Mouse (Mus musculus) MEL (cell line): ENCODE measurements around the gene Rasip1. TPM values are rescaled to one million over a fixed set of nuclear protein-coding genes. Genes with fewer than 3 reads are reported as not detected.

Experiments used
- DNase-seq: peaks from one replicate; pipeline ENCODE4 v3.0.0; 2011; ENCODE audit warnings: low read depth, low spot score
- H3K27ac ChIP-seq: 2 replicates; pipeline ENCODE4 v1.5.1; 2012; ENCODE audit warnings: low read depth, mild to moderate bottlenecking, control low read depth, low read length, moderate library complexity; ENCODE audit not compliant: control insufficient read depth
- H3K27me3 ChIP-seq, 2 experiments: fragments of 150-350 bp in 1 of 2; sonication (generic) in 1 of 2; 2 replicates each; pipeline ENCODE4 v1.6.1; 2012; ENCODE audit warnings: low read length in 2 of 2, mild to moderate bottlenecking in 2 of 2, improper control_type of control experiment in 1 of 2, moderate library complexity in 1 of 2; ENCODE audit not compliant: insufficient read depth in 2 of 2, control insufficient read depth in 1 of 2
- H3K36me3 ChIP-seq, 2 experiments: 2 replicates each; pipeline ENCODE4 v1.6.1; 2012 to 2014; ENCODE audit warnings: low read length in 2 of 2, improper control_type of control experiment in 1 of 2, inconsistent platforms in 1 of 2, mild to moderate bottlenecking in 1 of 2; ENCODE audit not compliant: insufficient read depth in 2 of 2, control insufficient read depth in 1 of 2
- H3K4me1 ChIP-seq, 2 experiments: fragments of 150-350 bp in 1 of 2; sonication (generic) in 1 of 2; 2 replicates each; pipeline ENCODE4 v1.6.1; 2012; ENCODE audit warnings: low read length in 2 of 2, improper control_type of control experiment in 1 of 2, mild to moderate bottlenecking in 1 of 2; ENCODE audit not compliant: insufficient read depth in 2 of 2, control insufficient read depth in 1 of 2
- H3K4me3 ChIP-seq, 2 experiments: fragments of 150-350 bp in 1 of 2; sonication (generic) in 1 of 2; 2 replicates each; pipeline ENCODE4 v1.5.1; 2012; ENCODE audit warnings: low read depth in 2 of 2, low read length in 2 of 2, mild to moderate bottlenecking in 2 of 2, moderate library complexity in 2 of 2, control low read depth in 1 of 2, improper control_type of control experiment in 1 of 2; ENCODE audit not compliant: control insufficient read depth in 1 of 2, insufficient read depth in 1 of 2
- H3K79me2 ChIP-seq: 2 replicates; pipeline ENCODE4 v1.6.1; 2012; ENCODE audit warnings: mild to moderate bottlenecking, low read length, moderate library complexity; ENCODE audit not compliant: control insufficient read depth, poor library complexity, insufficient read depth
- H3K9ac ChIP-seq: 2 replicates; pipeline ENCODE4 v1.6.1; 2012; ENCODE audit warnings: low read depth, mild to moderate bottlenecking, control low read depth, low read length, moderate library complexity; ENCODE audit not compliant: control insufficient read depth, poor library complexity, severe bottlenecking
- H3K9me3 ChIP-seq: fragments of 150-350 bp; sonication (generic); replicated peaks from 2 replicates; pipeline ENCODE4 v1.6.1; 2012; ENCODE audit warnings: mild to moderate bottlenecking, low read length, improper control_type of control experiment, moderate library complexity; ENCODE audit not compliant: insufficient read depth
- BHLHE40 ChIP-seq: IDR thresholded peaks from 2 replicates; pipeline ENCODE4 v1.6.1; 2012; ENCODE audit warnings: low read depth, mild to moderate bottlenecking, inconsistent platforms, low read length, improper control_type of control experiment, borderline replicate concordance
- CHD1 ChIP-seq: IDR thresholded peaks from 2 replicates; pipeline ENCODE4 v1.6.1; 2012; ENCODE audit warnings: low read depth, mild to moderate bottlenecking, inconsistent platforms, low read length, improper control_type of control experiment
- CHD2 ChIP-seq: IDR thresholded peaks from 2 replicates; pipeline ENCODE4 v1.6.1; 2011; ENCODE audit warnings: low read length, improper control_type of control experiment
- CTCF ChIP-seq, 3 experiments: IDR thresholded peaks in 2 of 3; conservative IDR thresholded peaks in 1 of 3; 2 replicates each; pipeline ENCODE4 v1.5.1; 2011 to 2012; ENCODE audit warnings: low read length in 3 of 3, low read depth in 2 of 3, mild to moderate bottlenecking in 2 of 3, improper control_type of control experiment in 1 of 3, inconsistent platforms in 1 of 3, mixed read lengths in 1 of 3, moderate library complexity in 1 of 3; ENCODE audit not compliant: control insufficient read depth in 1 of 3, insufficient read depth in 1 of 3, poor library complexity in 1 of 3, severe bottlenecking in 1 of 3
- E2F4 ChIP-seq: IDR thresholded peaks from 2 replicates; pipeline ENCODE4 v1.6.1; 2011; ENCODE audit warnings: low read depth, low read length, improper control_type of control experiment, borderline replicate concordance
- ELF1 ChIP-seq: IDR thresholded peaks from 2 replicates; pipeline ENCODE4 v1.6.1; 2014; ENCODE audit warnings: low read depth, mild to moderate bottlenecking, inconsistent platforms, low read length, improper control_type of control experiment, moderate library complexity
- EP300 ChIP-seq, 2 experiments: IDR thresholded peaks; 2 replicates each; pipeline ENCODE4 v1.6.1; 2011; ENCODE audit warnings: improper control_type of control experiment in 2 of 2, low read length in 2 of 2, low read depth in 1 of 2, mild to moderate bottlenecking in 1 of 2
- ETS1 ChIP-seq: IDR thresholded peaks from 2 replicates; pipeline ENCODE4 v1.6.1; 2012; ENCODE audit warnings: low read depth, mild to moderate bottlenecking, inconsistent platforms, low read length, improper control_type of control experiment, moderate library complexity
- GABPA ChIP-seq: IDR thresholded peaks from 2 replicates; pipeline ENCODE4 v1.6.1; 2012; ENCODE audit warnings: low read depth, mild to moderate bottlenecking, inconsistent platforms, low read length, improper control_type of control experiment, moderate library complexity
- MAFK ChIP-seq: IDR thresholded peaks from 2 replicates; pipeline ENCODE4 v1.6.1; 2011; ENCODE audit warnings: low read depth, mild to moderate bottlenecking, low read length, improper control_type of control experiment, borderline replicate concordance
- MAZ ChIP-seq: IDR thresholded peaks from 2 replicates; pipeline ENCODE4 v1.6.1; 2012; ENCODE audit warnings: low read depth, mild to moderate bottlenecking, inconsistent platforms, low read length, improper control_type of control experiment
- MEF2A ChIP-seq: IDR thresholded peaks from 2 replicates; pipeline ENCODE4 v1.6.1; 2014; ENCODE audit warnings: low read depth, mild to moderate bottlenecking, inconsistent platforms, low read length, improper control_type of control experiment; ENCODE audit not compliant: poor library complexity, insufficient replicate concordance, severe bottlenecking; ENCODE audit errors: extremely low read depth
- MYB ChIP-seq: IDR thresholded peaks from 2 replicates; pipeline ENCODE4 v1.6.1; 2011; ENCODE audit warnings: mild to moderate bottlenecking, low read depth, low read length, improper control_type of control experiment
- MYC ChIP-seq: IDR thresholded peaks from 2 replicates; pipeline ENCODE4 v1.6.1; 2011; ENCODE audit warnings: low read depth, mild to moderate bottlenecking, low read length, improper control_type of control experiment, moderate library complexity
- NRF1 ChIP-seq: IDR thresholded peaks from 2 replicates; pipeline ENCODE4 v1.6.1; 2014; ENCODE audit warnings: low read depth, mild to moderate bottlenecking, inconsistent platforms, low read length, improper control_type of control experiment, moderate library complexity; ENCODE audit not compliant: poor library complexity, insufficient read depth, severe bottlenecking
- POLR2A ChIP-seq, 2 experiments: IDR thresholded peaks; 2 replicates each; pipeline ENCODE4 v1.6.1; 2011 to 2012; ENCODE audit warnings: low read length in 2 of 2, mild to moderate bottlenecking in 2 of 2, control low read depth in 1 of 2, improper control_type of control experiment in 1 of 2, low read depth in 1 of 2, moderate library complexity in 1 of 2; ENCODE audit not compliant: control insufficient read depth in 1 of 2, insufficient read depth in 1 of 2, poor library complexity in 1 of 2
- POLR2AphosphoS5 ChIP-seq: IDR thresholded peaks from 2 replicates; pipeline ENCODE4 v1.6.1; 2012; ENCODE audit warnings: low read depth, borderline replicate concordance, mild to moderate bottlenecking, inconsistent platforms, low read length, moderate library complexity, mixed read lengths
- SIN3A ChIP-seq: IDR thresholded peaks from 2 replicates; pipeline ENCODE4 v1.6.1; 2012; ENCODE audit warnings: low read length, improper control_type of control experiment, inconsistent platforms
- TAL1 ChIP-seq: IDR thresholded peaks from 2 replicates; pipeline ENCODE4 v1.6.1; 2012; ENCODE audit warnings: mild to moderate bottlenecking, inconsistent platforms, low read length, moderate library complexity, mixed read lengths
- TBP ChIP-seq: IDR thresholded peaks from 2 replicates; pipeline ENCODE4 v1.8.0; 2011; ENCODE audit warnings: low read depth, low read length, improper control_type of control experiment
- TCF12 ChIP-seq: IDR thresholded peaks from 2 replicates; pipeline ENCODE4 v1.6.1; 2014; ENCODE audit warnings: low read depth, mild to moderate bottlenecking, inconsistent platforms, low read length, improper control_type of control experiment, moderate library complexity
- USF1 ChIP-seq: IDR thresholded peaks from 2 replicates; pipeline ENCODE4 v1.6.1; 2014; ENCODE audit warnings: low read depth, mild to moderate bottlenecking, inconsistent platforms, low read length, improper control_type of control experiment, moderate library complexity
- USF2 ChIP-seq, 2 experiments: IDR thresholded peaks; 2 replicates each; pipeline ENCODE4 v1.6.1; 2011 to 2012; ENCODE audit warnings: improper control_type of control experiment in 2 of 2, low read length in 2 of 2, borderline replicate concordance in 1 of 2, inconsistent platforms in 1 of 2, low read depth in 1 of 2, mild to moderate bottlenecking in 1 of 2; ENCODE audit not compliant: insufficient read depth in 1 of 2
- ZC3H11A ChIP-seq: IDR thresholded peaks from 2 replicates; pipeline ENCODE4 v1.6.1; 2012; ENCODE audit warnings: low read depth, mild to moderate bottlenecking, inconsistent platforms, low read length, improper control_type of control experiment
- ZKSCAN1 ChIP-seq: IDR thresholded peaks from 2 replicates; pipeline ENCODE4 v1.6.1; 2012; ENCODE audit warnings: low read depth, mild to moderate bottlenecking, inconsistent platforms, low read length, improper control_type of control experiment, moderate library complexity
- ZMIZ1 ChIP-seq: IDR thresholded peaks from 2 replicates; pipeline ENCODE4 v1.6.1; 2012; ENCODE audit warnings: low read depth, mild to moderate bottlenecking, inconsistent platforms, low read length, improper control_type of control experiment, moderate library complexity
- ZNF384 ChIP-seq: IDR thresholded peaks from 2 replicates; pipeline ENCODE4 v1.6.1; 2012; ENCODE audit warnings: low read depth, mild to moderate bottlenecking, inconsistent platforms, low read length, improper control_type of control experiment
- polyA plus RNA-seq, 2 experiments: library from polyadenylated mRNA; stranded (reverse) in 1 of 2; unstranded in 1 of 2; fragments of >175 nt in 1 of 2; fragments of >200 nt in 1 of 2; gene quantifications; 2 replicates each; pipeline versions ENCODE4 v1.2.1 to v1.2.4; 2012; ENCODE audit warnings: low replicate concordance in 2 of 2, low read depth in 1 of 2; ENCODE audit not compliant: insufficient read length in 2 of 2, insufficient read depth in 1 of 2, missing spikeins in 1 of 2
- total RNA-seq: library from RNA; depleted of rRNA; stranded (reverse); fragments of 300-350 nt; gene quantifications from 2 replicates; pipeline ENCODE4 v1.2.3, GENCODE M21; 2012

The Rasip1 gene
- total and polyA plus RNA-seq, 3 experiments = 0.65 to 1.1 TPM; not detected in 1

GRCm38 (mm10) chr7:45679966-45680621 is 52.8 kb downstream of the Rasip1 start:
- H3K4me1 ChIP-seq = peaks cover 13 to 20% of the 10 kb centered on the region in 2 experiments
- H3K9ac ChIP-seq = no peak overlapping the region
- no peak overlapping the region for H3K27ac ChIP-seq
- no peaks in the 10 kb centered on the region for H3K79me2 ChIP-seq
- no peak for TF ChIP-seq MYC
- no peak for TF ChIP-seq MAZ
- no peak for TF ChIP-seq E2F4
- no peak for TF ChIP-seq MAFK
- no peak for TF ChIP-seq ZKSCAN1
- TF ChIP-seq ELF1 = no peak
- TF ChIP-seq GABPA = no peak
- no peak for TF ChIP-seq USF1
- TF ChIP-seq USF2 (IDR thresholded peaks at IDR 0.05; ENCODE audit: borderline replicate concordance in 1 of 2, insufficient read depth in 1 of 2, low read depth in 1 of 2, low read length in 2 of 2) = no peak
- TF ChIP-seq ZNF384 = no peak
- no peak for TF ChIP-seq CHD1
- TF ChIP-seq BHLHE40 = no peak
- TF ChIP-seq ETS1 = no peak
- TF ChIP-seq SIN3A = no peak
- no peak for TF ChIP-seq TCF12
- TF ChIP-seq TAL1 = no peak
- no peak for TF ChIP-seq ZMIZ1
- TF ChIP-seq POLR2AphosphoS5 = no peak
- DNase-seq = no peak
- no peaks in the 10 kb centered on the region for H3K9me3 ChIP-seq
- peaks cover 0 to 17% of the 10 kb centered on the region in 2 experiments; a peak in 2 of 4 replicates for H3K36me3 ChIP-seq
- peaks cover 0 to 1% of the 10 kb centered on the region in 2 experiments; a peak in 2 of 4 replicates for H3K27me3 ChIP-seq
- no peak overlapping the region for H3K4me3 ChIP-seq

- no peaks in the 10 kb centered on the region for H3K79me2 ChIP-seq
- H3K27me3 ChIP-seq = no peaks in the 10 kb centered on the region; a peak in 1 of 4 replicates
- peak overlapping the region; percentile 29 for H3K9ac ChIP-seq
- no peaks in the 10 kb centered on the region for H3K9me3 ChIP-seq
- peaks cover 13 to 20% of the 10 kb centered on the region in 2 experiments for H3K4me1 ChIP-seq
- H3K4me3 ChIP-seq = peak overlapping the region; percentile 10 to 55; a peak in 2 of 4 replicates
- peak overlapping the region; percentile 3; the same call in 1 of the 2 replicates for H3K27ac ChIP-seq
- DNase-seq = peak; percentile 77
- peaks cover 0 to 17% of the 10 kb centered on the region in 2 experiments; a peak in 2 of 4 replicates for H3K36me3 ChIP-seq
- no peak for TF ChIP-seq MYB
- TF ChIP-seq POLR2A (IDR thresholded peaks at IDR 0.05; ENCODE audit: control insufficient read depth in 1 of 2, insufficient read depth in 1 of 2, low read depth in 1 of 2, low read length in 2 of 2, poor library complexity in 1 of 2) = no peak
- TF ChIP-seq USF2 (IDR thresholded peaks at IDR 0.05; ENCODE audit: borderline replicate concordance in 1 of 2, insufficient read depth in 1 of 2, low read depth in 1 of 2, low read length in 2 of 2) = no peak
- TF ChIP-seq NRF1 = no peak
- peak; percentile 31; the same call in 1 of the 2 replicates for TF ChIP-seq TAL1
- TF ChIP-seq CTCF (IDR thresholded peaks at IDR 0.05 in 2 of 3, conservative IDR thresholded peaks at IDR 0.05 in 1 of 3; ENCODE audit: control insufficient read depth in 1 of 3, insufficient read depth in 1 of 3, low read depth in 2 of 3, low read length in 3 of 3, poor library complexity in 1 of 3, severe bottlenecking in 1 of 3) = no peak
- TF ChIP-seq SIN3A = peak; percentile 33; the same call in 1 of the 2 replicates
- peak in 1 of 2 experiments; percentile 52; a peak in 2 of 4 replicates for TF ChIP-seq EP300 (IDR thresholded peaks at IDR 0.05; ENCODE audit: low read depth in 1 of 2, low read length in 2 of 2)
- peak; percentile 68; the same call in 1 of the 2 replicates for TF ChIP-seq ETS1
- no peak for TF ChIP-seq MAFK
- TF ChIP-seq ZC3H11A = no peak
- TF ChIP-seq CHD2 = no peak
- TF ChIP-seq MEF2A = no peak
- TF ChIP-seq MYC = peak; percentile 71; the same call in 1 of the 2 replicates
- TF ChIP-seq USF1 = 0 out of 2 replicates have a peak, but pooled peaks have one; percentile 37
- no peak for TF ChIP-seq TBP
- TF ChIP-seq BHLHE40 = no peak
These were observed 53.9 kb downstream of the Rasip1 start for GRCm38 (mm10) chr7:45681046-45681736.
